Mouse (Mus musculus) liver, embryonic 14.5 days (tissue): ENCODE data around the gene Zfp637.

Experiments used
- CTCF ChIP-seq: IDR thresholded peaks from 2 replicates; pipeline ENCODE4 v1.5.1; 2016; ENCODE audit warnings: antibody characterized with exemption, low read depth, control low read depth
- EP300 ChIP-seq: IDR thresholded peaks from 2 replicates; pipeline ENCODE4 v1.6.1; 2016; ENCODE audit warnings: antibody characterized with exemption, low read depth

DNA sequence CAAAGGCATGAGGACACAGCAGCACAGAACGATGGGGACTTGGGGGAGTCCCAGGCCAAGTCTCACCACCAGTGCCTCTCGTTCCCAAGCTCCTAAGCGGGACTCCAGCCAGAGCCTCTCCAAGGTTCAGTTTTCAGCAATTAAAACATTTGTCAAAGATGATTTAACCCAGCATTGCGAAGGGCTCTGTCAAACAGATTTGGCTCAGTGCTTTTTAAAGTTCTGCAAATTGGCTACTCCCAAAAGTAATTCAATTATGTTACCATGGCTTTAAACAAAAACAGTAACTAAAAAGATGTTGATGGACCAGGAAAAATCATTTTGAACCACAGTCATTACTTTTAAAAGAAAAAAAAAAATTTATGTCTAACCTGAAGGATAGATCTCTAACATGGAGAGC lies 30.3 kb upstream of the Zfp637 start:
- no peak for TF ChIP-seq CTCF
- no peak for TF ChIP-seq EP300
